Mouse (Mus musculus) megakaryocyte, embryonic 14.5 days (primary cell): Measurements from ENCODE around the gene Tmod3. TPM values are rescaled to one million over a fixed set of nuclear protein-coding genes. Genes with fewer than 3 reads are reported as not detected.
"Not testable (repeated sequence)": the region's sequence is repeated elsewhere in the genome, so short reads cannot be mapped to it uniquely, and the experiment has no call there.

Source experiments
- H3K27me3 ChIP-seq: replicated peaks from 2 replicates; pipeline ENCODE3; 2012; ENCODE audit warnings: inconsistent platforms
- H3K36me3 ChIP-seq: replicated peaks from 2 replicates; pipeline ENCODE3; 2012; ENCODE audit warnings: low read length, inconsistent platforms, mixed read lengths
- H3K4me1 ChIP-seq: 2 replicates; pipeline ENCODE4 v1.6.1; 2012; ENCODE audit warnings: inconsistent platforms
- H3K4me3 ChIP-seq: replicated peaks from 2 replicates; pipeline ENCODE3; 2012; ENCODE audit warnings: moderate library complexity, mild to moderate bottlenecking, inconsistent platforms
- H3K9me3 ChIP-seq: 2 replicates; pipeline ENCODE4 v1.6.1; 2012; ENCODE audit warnings: inconsistent platforms
- FLI1 ChIP-seq: IDR thresholded peaks from 2 replicates; pipeline ENCODE4 v1.6.1; 2012; ENCODE audit warnings: low read length, inconsistent platforms, mixed read lengths
- GATA1 ChIP-seq: IDR thresholded peaks from 3 replicates; pipeline ENCODE4 v1.6.1; 2012; ENCODE audit warnings: mixed read lengths, low read length, inconsistent platforms, borderline replicate concordance
- polyA plus RNA-seq: library from polyadenylated mRNA; stranded (reverse); fragments of >175 nt; gene quantifications from 2 replicates; pipeline ENCODE4 v1.2.3, GENCODE M21; 2012; ENCODE audit warnings: low replicate concordance; ENCODE audit not compliant: insufficient read depth

Gene Tmod3
- polyA plus RNA-seq, 1 experiment = 11.0 TPM

GRCm38 (mm10) chr9:75511236-75511939 is 48.1 kb downstream of the Tmod3 start:
- no peaks in the 10 kb centered on the region for H3K9me3 ChIP-seq
- no peaks in the 10 kb centered on the region for H3K4me1 ChIP-seq
- no peak overlapping the region for H3K4me3 ChIP-seq
- no peak for TF ChIP-seq GATA1
- TF ChIP-seq FLI1 = no peak
- no peaks in the 10 kb centered on the region for H3K27me3 ChIP-seq
- peaks cover 98% of the 10 kb centered on the region for H3K36me3 ChIP-seq

- no peak overlapping the region for H3K4me3 ChIP-seq
- peaks cover 92% of the 10 kb centered on the region for H3K36me3 ChIP-seq
- no peak for TF ChIP-seq GATA1
- no peak for TF ChIP-seq FLI1
- H3K27me3 ChIP-seq = no peaks in the 10 kb centered on the region
- H3K4me1 ChIP-seq = no peaks in the 10 kb centered on the region
- H3K9me3 ChIP-seq = no peaks in the 10 kb centered on the region
Observed at GRCm38 (mm10) chr9:75504311-75504710, 55.1 kb downstream of the Tmod3 start.

GRCm38 (mm10) chr9:75498571-75498970 is 60.9 kb downstream of the Tmod3 start:
- H3K4me3 ChIP-seq = no peak overlapping the region
- no peaks in the 10 kb centered on the region for H3K9me3 ChIP-seq
- no peaks in the 10 kb centered on the region for H3K27me3 ChIP-seq
- TF ChIP-seq GATA1 = no peak
- no peak for TF ChIP-seq FLI1
- H3K4me1 ChIP-seq = 0 out of 2 replicates have a peak, but pooled peaks cover 3% of the 10 kb centered on the region
- H3K36me3 ChIP-seq = peaks cover 77% of the 10 kb centered on the region

- peaks cover 7% of the 10 kb centered on the region for H3K4me1 ChIP-seq
Observed at GRCm38 (mm10) chr9:75495945-75496344, 63.5 kb downstream of the Tmod3 start.

GRCm38 (mm10) chr9:75494407-75495005 is 65.0 kb downstream of the Tmod3 start:
- Histone ChIP-seq H3K4me1 (peaks cover 10% of the 10 kb centered on the region), H3K36me3 (peaks cover 40% of the 10 kb centered on the region), H3K27me3 (peaks cover 7% of the 10 kb centered on the region), H3K4me3 (no peak overlapping the region), H3K9me3 (no peaks in the 10 kb centered on the region)
- TF ChIP-seq FLI1 = no peak
- no peak for TF ChIP-seq GATA1

More at GRCm38 (mm10) chr9:75495945-75496344, 63.5 kb downstream of the Tmod3 start:
- H3K4me3 ChIP-seq = no peak overlapping the region
- peaks cover 3% of the 10 kb centered on the region for H3K27me3 ChIP-seq
- peaks cover 54% of the 10 kb centered on the region for H3K36me3 ChIP-seq
- no peaks in the 10 kb centered on the region for H3K9me3 ChIP-seq
- no peak for TF ChIP-seq FLI1
- TF ChIP-seq GATA1 = no peak

GRCm38 (mm10) chr9:75488255-75488654 is 71.2 kb downstream of the Tmod3 start:
- not testable (repeated sequence) for H3K4me3 ChIP-seq, H3K4me1 ChIP-seq, H3K9me3 ChIP-seq
- Histone ChIP-seq H3K36me3 (peaks cover 25% of the 10 kb centered on the region), H3K27me3 (peaks cover 13% of the 10 kb centered on the region)

- TF ChIP-seq FLI1 (no peak), GATA1 (no peak)
- Histone ChIP-seq H3K36me3 (peaks cover 46% of the 10 kb centered on the region), H3K9me3 (peaks cover 9% of the 10 kb centered on the region), H3K4me1 (peaks cover 22% of the 10 kb centered on the region), H3K4me3 (no peak overlapping the region), H3K27me3 (peaks cover 9% of the 10 kb centered on the region)
Observed at GRCm38 (mm10) chr9:75485231-75485630, 74.2 kb downstream of the Tmod3 start.

- Histone ChIP-seq H3K36me3 (peaks cover 68% of the 10 kb centered on the region), H3K9me3 (no peaks in the 10 kb centered on the region), H3K4me1 (peaks cover 48% of the 10 kb centered on the region), H3K27me3 (peaks cover 6% of the 10 kb centered on the region), H3K4me3 (peak overlapping the region; percentile 33)
- TF ChIP-seq FLI1 = no peak
- TF ChIP-seq GATA1 = no peak
Observed at GRCm38 (mm10) chr9:75480536-75481075, 78.9 kb downstream of the Tmod3 start.

- peaks cover 6% of the 10 kb centered on the region for H3K27me3 ChIP-seq
- peaks cover 63% of the 10 kb centered on the region for H3K36me3 ChIP-seq
- no peak overlapping the region for H3K4me3 ChIP-seq
- TF ChIP-seq GATA1 (no peak), FLI1 (no peak)
- H3K9me3 ChIP-seq = no peaks in the 10 kb centered on the region
- H3K4me1 ChIP-seq = peaks cover 48% of the 10 kb centered on the region
Observed at GRCm38 (mm10) chr9:75479106-75479725, 80.2 kb downstream of the Tmod3 start.

GRCm38 (mm10) chr9:75477212-75477611 is 82.2 kb downstream of the Tmod3 start:
- Histone ChIP-seq H3K36me3 (peaks cover 71% of the 10 kb centered on the region), H3K4me1 (peaks cover 38% of the 10 kb centered on the region), H3K27me3 (no peaks in the 10 kb centered on the region), H3K4me3 (peak overlapping the region; percentile 46), H3K9me3 (no peaks in the 10 kb centered on the region)
- TF ChIP-seq FLI1 = no peak
- no peak for TF ChIP-seq GATA1
